Mouse (Mus musculus) kidney, adult 10 weeks (tissue): Measurements from ENCODE around the gene Gdpgp1. TPM values are rescaled to one million over a fixed set of nuclear protein-coding genes. Genes with fewer than 3 reads are reported as not detected.

Experiments used
- polyA plus RNA-seq: library from polyadenylated mRNA; stranded (reverse); fragments of 350-450 nt; fragmentation: Illumina TruSeq; extraction: RNeasy Lipid Tissue Mini Kit (QIAGEN cat#74804); gene quantifications from one replicate; pipeline ENCODE4 v1.2.3, GENCODE M21; 2014; ENCODE audit warnings: low read depth, low replicate concordance

Gene Gdpgp1
- polyA plus RNA-seq: 1.5 TPM

GRCm38 (mm10) chr7:80232489-80233029 is at the start of gene Gdpgp1, which contains the start of gene Cib1:
Gene Gdpgp1, plus strand, starts transcription at chr7:80232865.
Gene Cib1, minus strand, starts transcription at chr7:80232813.

DNA sequence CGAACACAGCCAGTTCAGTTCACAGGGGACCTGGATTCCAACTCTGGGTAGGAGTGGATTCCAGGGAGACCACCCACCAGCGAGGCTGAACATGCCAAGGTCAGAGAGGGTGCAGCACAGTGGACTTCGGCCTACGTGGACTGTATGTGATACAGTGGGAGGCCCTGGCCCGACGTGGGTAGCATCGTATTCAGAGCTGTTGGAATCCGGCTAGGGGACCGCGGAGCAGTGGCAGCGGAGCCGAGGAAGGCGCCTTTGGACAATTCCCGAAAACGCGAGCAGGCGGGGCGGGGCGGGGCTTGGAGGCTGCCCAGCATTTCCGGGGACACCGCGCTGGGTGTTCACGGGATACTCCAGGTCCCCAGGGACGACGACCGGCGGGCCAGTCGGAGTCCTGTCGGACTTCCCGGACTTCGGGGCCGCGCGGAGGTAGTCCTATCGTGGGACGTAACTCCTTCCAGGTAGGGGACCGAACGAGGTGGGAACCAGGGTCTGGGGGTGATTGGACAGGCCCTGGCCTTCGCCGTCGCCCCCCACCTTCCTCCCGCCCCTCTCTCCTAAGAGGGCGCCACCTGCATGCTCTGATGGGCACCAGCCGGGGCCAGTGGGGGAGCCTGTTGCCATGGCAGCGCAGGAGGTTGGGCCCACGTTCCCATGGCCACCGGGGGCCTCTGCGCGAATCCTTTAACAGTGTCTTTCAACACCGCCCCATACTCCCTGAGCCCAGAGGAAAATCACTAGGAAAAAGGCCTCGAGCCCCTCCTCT is 46.0 kb upstream of the Gdpgp1 start, which contains the start of gene Sema4b:
Sema4b (plus strand) TSS at position 311 of the 766 bp plus-strand sequence.

GRCm38 (mm10) chr7:80246148-80246721 is 13.6 kb downstream of the Gdpgp1 start, which contains the start of gene Ttll13:
Gene Ttll13, plus strand, starts transcription at chr7:80246376.

GRCm38 (mm10) chr7:80260625-80261371 is 28.1 kb downstream of the Gdpgp1 start, which contains the start of gene Ngrn:
Gene Ngrn, plus strand, starts transcription at chr7:80261215.

GRCm38 (mm10) chr7:80268897-80269750 is 36.5 kb downstream of the Gdpgp1 start, which contains the start of gene Vps33b:
Gene Vps33b, plus strand, starts transcription at chr7:80269649.

Other genes with a start within 250 kb of the Gdpgp1 start
- 0.73 TPM for gene Zfp710, start 208.1 kb upstream of the Gdpgp1 start, polyA plus RNA-seq
- gene Idh2, start 117.5 kb upstream of the Gdpgp1 start, polyA plus RNA-seq: 35.3 TPM
- 1.7 TPM for gene Sema4b, start 46.0 kb upstream of the Gdpgp1 start, polyA plus RNA-seq
- 24.1 TPM for gene Cib1, start 52 bp upstream of the Gdpgp1 start, polyA plus RNA-seq
- 0.97 TPM for gene Ttll13, start 13.5 kb downstream of the Gdpgp1 start, polyA plus RNA-seq
- 15.5 TPM for gene Ngrn, start 28.4 kb downstream of the Gdpgp1 start, polyA plus RNA-seq
- 7.2 TPM for gene Vps33b, start 36.8 kb downstream of the Gdpgp1 start, polyA plus RNA-seq
- gene Prc1, start 61.6 kb downstream of the Gdpgp1 start, polyA plus RNA-seq: 1.8 TPM
- 1.7 TPM for gene Rccd1, start 91.6 kb downstream of the Gdpgp1 start, polyA plus RNA-seq
- 2.1 TPM for gene Unc45a, start 108.1 kb downstream of the Gdpgp1 start, polyA plus RNA-seq
- 23.2 TPM for gene Hddc3, start 110.2 kb downstream of the Gdpgp1 start, polyA plus RNA-seq
- 8.3 TPM for gene Man2a2, start 138.5 kb downstream of the Gdpgp1 start, polyA plus RNA-seq
- not detected for gene Fes, start 155.1 kb downstream of the Gdpgp1 start, polyA plus RNA-seq
- gene Furin, start 172.6 kb downstream of the Gdpgp1 start, polyA plus RNA-seq: 2.9 TPM